Mouse (Mus musculus): Measurements from ENCODE around the gene Cachd1.

DNA sequence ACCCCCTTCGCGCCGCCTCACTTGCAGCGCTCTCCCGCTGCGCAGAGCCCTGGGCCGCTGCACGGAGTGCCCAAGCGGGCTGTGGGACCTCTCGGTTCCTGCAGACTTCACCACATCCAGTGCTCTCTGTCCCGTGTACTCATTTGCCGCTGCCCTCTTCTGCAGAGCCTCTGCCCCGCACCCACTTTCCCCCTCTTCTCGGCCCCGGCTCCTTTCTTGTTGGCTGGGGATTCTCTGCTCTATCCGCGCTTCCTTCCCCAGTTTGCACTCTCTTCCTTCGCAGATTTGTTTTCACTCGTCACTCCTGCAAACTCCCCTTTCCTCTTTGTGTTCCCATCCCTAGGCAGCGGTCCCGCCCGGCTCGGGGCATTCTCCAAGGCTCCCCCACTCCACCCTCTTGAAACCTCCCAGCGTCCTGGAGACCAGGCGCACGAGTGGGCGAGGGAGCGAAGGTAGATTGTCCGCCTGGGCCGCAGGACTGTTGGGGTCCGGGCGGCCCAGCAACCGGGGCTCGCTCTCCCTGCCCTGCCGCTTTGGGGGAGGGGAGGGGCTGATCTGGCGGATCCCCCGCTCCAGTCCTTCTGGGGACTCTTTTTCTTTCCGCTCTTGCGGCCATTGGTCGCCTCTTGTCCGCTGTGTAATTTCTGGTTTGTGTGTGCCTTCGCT is 1.0 kb downstream of the Cachd1 start:
- TF ChIP-seq CTCF (IDR thresholded peaks at IDR 0.05; ENCODE audit: low read depth), result no peak
- no peak for TF ChIP-seq EP300 (optimal IDR thresholded peaks at IDR 0.05)

Measured in stomach, postnatal 0 days (tissue).